Mouse (Mus musculus) forebrain, postnatal 0 days (tissue): Measurements from ENCODE around the gene Dapl1. TPM values are rescaled to one million over a fixed set of nuclear protein-coding genes. Genes with fewer than 3 reads are reported as not detected.

Source experiments
- ATAC-seq: fragments of 200-750 bp; cut with Nextera tagmentation; 2 replicates; pipeline ENCODE4 v1.8.0; 2017; ENCODE audit warnings: mild to moderate bottlenecking, moderate library complexity
- DNase-seq: peaks from one replicate; pipeline ENCODE4 v3.0.0-alpha.2; 2015
- H3K27ac ChIP-seq: fragments of 300-500 bp; sonication (generic); 2 replicates; pipeline ENCODE4 v1.5.1; 2014; ENCODE audit warnings: low read depth, mild to moderate bottlenecking, antibody characterized with exemption, low read length, moderate library complexity, mixed read lengths
- H3K27me3 ChIP-seq: fragments of 300-500 bp; sonication (generic); 2 replicates; pipeline ENCODE4 v1.6.1; 2014; ENCODE audit warnings: mild to moderate bottlenecking, low read length, mixed read lengths; ENCODE audit not compliant: insufficient read depth
- H3K36me3 ChIP-seq: fragments of 300-500 bp; sonication (generic); 2 replicates; pipeline ENCODE4 v1.6.1; 2014; ENCODE audit warnings: mild to moderate bottlenecking, moderate library complexity; ENCODE audit not compliant: insufficient read depth
- H3K4me1 ChIP-seq: fragments of 300-500 bp; sonication (generic); 2 replicates; pipeline ENCODE4 v1.6.1; 2014; ENCODE audit warnings: antibody characterized with exemption; ENCODE audit not compliant: insufficient read depth
- H3K4me2 ChIP-seq: fragments of 300-500 bp; sonication (generic); 2 replicates; pipeline ENCODE4 v1.6.1; 2014; ENCODE audit warnings: low read depth, mild to moderate bottlenecking, moderate library complexity
- H3K4me3 ChIP-seq: fragments of 300-500 bp; sonication (generic); 2 replicates; pipeline ENCODE4 v1.5.1; 2014; ENCODE audit warnings: low read depth, low read length, mixed read lengths
- H3K9ac ChIP-seq: fragments of 300-500 bp; sonication (generic); 2 replicates; pipeline ENCODE4 v1.6.1; 2014; ENCODE audit warnings: mild to moderate bottlenecking
- H3K9me3 ChIP-seq: fragments of 300-500 bp; sonication (generic); 2 replicates; pipeline ENCODE4 v1.6.1; 2016; ENCODE audit warnings: low read length
- CTCF ChIP-seq: sonication (generic); IDR thresholded peaks from 2 replicates; pipeline ENCODE4 v1.5.1; 2016; ENCODE audit warnings: antibody characterized with exemption, control low read depth, low read depth
- WGBS: fragments of 180-500 bp; shearing (Covaris S2); extraction: QIAGEN DNeasy Blood & Tissue Kit; methylation state at CpG from one replicate; pipeline ENCODE4 v1.1.7; 2014; 5-methylcytosine and 5-hydroxymethylcytosine counted together
- polyA plus RNA-seq: library from polyadenylated mRNA; unstranded; fragments of >200 nt; fragmentation: Nextera tagmentation; extraction: Ambion mirVana; gene quantifications from 2 replicates; pipeline ENCODE4 v1.2.1, GENCODE M21; 2015
- total RNA-seq: library from RNA; depleted of rRNA; stranded (reverse); fragments of >200 nt; gene quantifications from 2 replicates; pipeline ENCODE4 v1.2.3, GENCODE M21; 2014

Gene Dapl1
- total and polyA plus RNA-seq, 2 experiments from 2014 or later, result 1.00 to 2.3 TPM

GRCm38 (mm10) chr2:59471051-59471948, 13.2 kb upstream of the Dapl1 start:
- 0 out of 2 replicates have a peak overlapping the region, but pooled peaks have one; percentile 4 for H3K27ac ChIP-seq
- no peaks in the 10 kb centered on the region for H3K9me3 ChIP-seq
- peak; percentile 8 for DNase-seq
- no peaks in the 10 kb centered on the region for H3K36me3 ChIP-seq
- no peak overlapping the region for H3K4me2 ChIP-seq
- no peak overlapping the region for H3K4me3 ChIP-seq
- H3K27me3 ChIP-seq, result no peaks in the 10 kb centered on the region
- no peaks in the 10 kb centered on the region for H3K4me1 ChIP-seq
- H3K9ac ChIP-seq, result no peak overlapping the region
- 40% methylated on average over 15 of the region's 15 CpGs for WGBS
- TF ChIP-seq CTCF, result no peak
- no peak for ATAC-seq

GRCm38 (mm10) chr2:59474336-59474735, 10.1 kb upstream of the Dapl1 start:
- no peaks in the 10 kb centered on the region for H3K4me1 ChIP-seq
- H3K4me2 ChIP-seq, result no peak overlapping the region
- no peak overlapping the region for H3K4me3 ChIP-seq
- ATAC-seq (no peak), DNase-seq (no peak)
- WGBS, result 88% methylated on average over 4 of the region's 4 CpGs
- no peak overlapping the region for H3K9ac ChIP-seq
- no peaks in the 10 kb centered on the region for H3K27me3 ChIP-seq
- TF ChIP-seq CTCF, result no peak
- no peak overlapping the region for H3K27ac ChIP-seq
- H3K9me3 ChIP-seq, result no peaks in the 10 kb centered on the region
- H3K36me3 ChIP-seq, result no peaks in the 10 kb centered on the region

- no peak for DNase-seq
- no peak for ATAC-seq
- no peak for TF ChIP-seq CTCF
- Histone ChIP-seq H3K9me3 (no peaks in the 10 kb centered on the region), H3K36me3 (no peaks in the 10 kb centered on the region), H3K27ac (no peak overlapping the region), H3K27me3 (no peaks in the 10 kb centered on the region), H3K9ac (no peak overlapping the region), H3K4me3 (no peak overlapping the region), H3K4me2 (no peak overlapping the region), H3K4me1 (no peaks in the 10 kb centered on the region)
- WGBS, result 61% methylated on average over 2 of the region's 2 CpGs
Measured at GRCm38 (mm10) chr2:59485080-59485479, 627 bp downstream of the Dapl1 start.

- Histone ChIP-seq H3K9me3 (no peaks in the 10 kb centered on the region), H3K9ac (no peak overlapping the region), H3K4me1 (no peaks in the 10 kb centered on the region), H3K36me3 (no peaks in the 10 kb centered on the region), H3K27me3 (no peaks in the 10 kb centered on the region), H3K4me3 (no peak overlapping the region), H3K27ac (no peak overlapping the region), H3K4me2 (no peak overlapping the region)
- ATAC-seq (peak; percentile 70), DNase-seq (peak; percentile 16)
- WGBS, result 32% methylated on average over 4 of the region's 4 CpGs
- TF ChIP-seq CTCF, result no peak
Measured at GRCm38 (mm10) chr2:59485657-59486056, 1.2 kb downstream of the Dapl1 start.

- Histone ChIP-seq H3K27me3 (no peaks in the 10 kb centered on the region), H3K4me1 (no peaks in the 10 kb centered on the region), H3K36me3 (no peaks in the 10 kb centered on the region), H3K4me3 (no peak overlapping the region), H3K27ac (no peak overlapping the region), H3K4me2 (no peak overlapping the region), H3K9me3 (no peaks in the 10 kb centered on the region), H3K9ac (no peak overlapping the region)
- TF ChIP-seq CTCF, result no peak
- DNase-seq, result no peak
- ATAC-seq, result no peak
- 73% methylated on average over 6 of the region's 6 CpGs for WGBS
Measured at GRCm38 (mm10) chr2:59486196-59486845, 1.9 kb downstream of the Dapl1 start.

GRCm38 (mm10) chr2:59488235-59488634, 3.8 kb downstream of the Dapl1 start:
- Histone ChIP-seq H3K9ac (no peak overlapping the region), H3K27ac (no peak overlapping the region), H3K4me1 (no peaks in the 10 kb centered on the region), H3K36me3 (no peaks in the 10 kb centered on the region), H3K27me3 (no peaks in the 10 kb centered on the region), H3K9me3 (no peaks in the 10 kb centered on the region), H3K4me2 (no peak overlapping the region), H3K4me3 (no peak overlapping the region)
- no peak for TF ChIP-seq CTCF
- DNase-seq (no peak), ATAC-seq (no peak)
- 76% methylated on average over 2 of the region's 2 CpGs for WGBS

GRCm38 (mm10) chr2:59490353-59490752, 5.9 kb downstream of the Dapl1 start:
- Histone ChIP-seq H3K36me3 (no peaks in the 10 kb centered on the region), H3K27me3 (no peaks in the 10 kb centered on the region), H3K4me2 (no peak overlapping the region), H3K9ac (no peak overlapping the region), H3K9me3 (no peaks in the 10 kb centered on the region), H3K4me1 (no peaks in the 10 kb centered on the region), H3K27ac (no peak overlapping the region), H3K4me3 (no peak overlapping the region)
- WGBS, result 81% methylated on average over 7 of the region's 7 CpGs
- DNase-seq, result no peak
- no peak for ATAC-seq
- TF ChIP-seq CTCF, result peak; percentile 7; the same call in 1 of the 2 replicates
